Mouse (Mus musculus) frontal cortex, postnatal 36 days (tissue): ENCODE results near the gene Prkaa2.

Experiments used
- DNase-seq, 2 experiments: peaks; one replicate each; pipeline ENCODE4 v3.0.0; 2022; ENCODE audit warnings: low spot score in 2 of 2

Prkaa2 gene

DNA sequence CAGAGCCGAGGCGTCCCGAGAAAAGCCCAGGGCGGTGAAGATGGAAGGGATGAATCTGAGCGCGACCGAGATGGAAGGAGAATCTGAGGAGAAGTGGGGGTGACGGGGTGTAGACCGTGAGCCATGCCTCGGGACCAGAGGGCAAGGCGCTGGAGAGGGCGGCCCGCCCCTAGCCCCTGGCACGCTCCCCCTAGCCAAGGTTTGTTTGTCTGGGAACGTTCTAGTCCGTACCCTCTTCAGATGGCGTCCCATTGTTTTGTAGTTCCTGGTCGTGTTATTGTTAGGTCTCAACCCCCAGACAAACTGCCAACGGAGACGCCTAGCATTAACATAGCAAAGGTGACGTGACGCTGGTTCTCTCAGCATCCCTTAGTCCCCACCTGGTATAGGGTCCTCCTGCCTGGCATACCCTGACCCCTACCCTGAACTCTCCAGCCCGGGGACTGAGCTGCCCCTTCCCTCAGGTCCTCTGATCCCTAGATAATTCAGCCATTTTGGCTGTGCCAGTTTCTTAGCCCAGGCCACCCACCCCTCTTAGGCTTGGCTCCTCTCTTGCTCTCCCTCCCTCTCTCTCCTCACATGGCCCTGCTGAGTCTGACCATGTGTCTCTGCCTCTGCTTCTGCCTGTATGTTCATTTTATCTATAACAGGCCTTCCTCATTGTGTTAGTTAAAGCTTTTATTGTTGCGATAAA is 447 bp upstream of the Prkaa2 start:
- peak; percentile 66 to 72 for DNase-seq

DNA sequence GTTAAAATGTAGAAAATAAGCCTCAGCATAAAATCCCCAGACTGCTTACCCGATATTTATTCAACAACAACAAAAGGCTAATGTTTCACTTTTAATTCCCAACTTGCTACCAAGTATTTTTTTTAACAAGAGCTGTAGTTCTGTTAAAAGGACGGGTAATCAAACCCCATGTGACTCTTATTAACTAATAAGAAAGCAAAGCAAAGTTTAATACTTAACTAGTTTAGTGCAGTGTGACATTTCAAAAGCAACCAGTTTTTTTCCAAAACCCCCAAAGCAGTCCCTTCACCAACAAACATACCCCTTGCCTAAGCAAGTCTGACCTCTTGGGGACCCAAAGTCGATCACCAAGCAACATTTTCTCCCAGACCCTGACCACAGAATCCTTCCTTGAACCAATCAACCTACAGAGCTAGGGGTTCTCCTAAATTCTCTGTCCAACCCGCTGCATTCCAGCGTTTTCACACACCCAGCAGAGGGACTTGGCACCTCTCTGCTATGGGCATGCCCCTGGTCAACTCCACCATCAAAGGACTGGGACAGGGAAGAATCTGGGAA is 970 bp downstream of the Prkaa2 start:
- DNase-seq, result peak in 1 of 2 experiments; percentile 42

DNA sequence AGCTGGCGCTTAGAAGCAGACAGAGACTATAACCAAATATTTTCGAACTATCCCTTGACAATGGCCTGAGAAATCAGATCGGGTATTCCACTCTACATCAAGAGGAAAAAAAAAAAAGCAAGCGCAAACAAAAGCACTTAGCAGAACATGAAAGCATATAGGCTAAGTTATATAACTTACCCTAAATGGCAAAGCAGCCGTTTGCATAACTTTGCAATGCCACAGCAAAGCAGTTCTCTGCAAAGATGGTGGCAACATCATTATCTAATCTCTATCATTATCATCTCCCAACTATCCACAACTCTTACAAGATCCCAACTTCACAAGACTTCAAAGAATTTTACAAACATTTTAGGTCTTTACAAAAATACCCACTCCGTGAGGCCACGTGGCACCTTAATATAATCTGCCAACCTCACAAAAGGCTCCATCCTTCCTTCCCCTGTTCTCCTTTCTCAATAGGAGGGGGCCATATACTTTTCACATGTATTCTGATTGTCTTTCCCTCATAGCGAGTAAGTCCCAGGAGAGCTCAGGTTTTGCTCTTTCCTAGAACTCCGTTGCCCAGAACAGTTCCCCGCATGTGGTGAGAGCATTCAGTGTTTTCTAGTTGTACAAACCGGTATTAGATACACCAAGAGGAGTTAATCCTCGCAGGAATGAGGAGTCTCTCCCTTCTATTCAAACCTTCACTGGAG is 1.6 kb downstream of the Prkaa2 start:
- peak in 1 of 2 experiments; percentile 42 for DNase-seq

DNA sequence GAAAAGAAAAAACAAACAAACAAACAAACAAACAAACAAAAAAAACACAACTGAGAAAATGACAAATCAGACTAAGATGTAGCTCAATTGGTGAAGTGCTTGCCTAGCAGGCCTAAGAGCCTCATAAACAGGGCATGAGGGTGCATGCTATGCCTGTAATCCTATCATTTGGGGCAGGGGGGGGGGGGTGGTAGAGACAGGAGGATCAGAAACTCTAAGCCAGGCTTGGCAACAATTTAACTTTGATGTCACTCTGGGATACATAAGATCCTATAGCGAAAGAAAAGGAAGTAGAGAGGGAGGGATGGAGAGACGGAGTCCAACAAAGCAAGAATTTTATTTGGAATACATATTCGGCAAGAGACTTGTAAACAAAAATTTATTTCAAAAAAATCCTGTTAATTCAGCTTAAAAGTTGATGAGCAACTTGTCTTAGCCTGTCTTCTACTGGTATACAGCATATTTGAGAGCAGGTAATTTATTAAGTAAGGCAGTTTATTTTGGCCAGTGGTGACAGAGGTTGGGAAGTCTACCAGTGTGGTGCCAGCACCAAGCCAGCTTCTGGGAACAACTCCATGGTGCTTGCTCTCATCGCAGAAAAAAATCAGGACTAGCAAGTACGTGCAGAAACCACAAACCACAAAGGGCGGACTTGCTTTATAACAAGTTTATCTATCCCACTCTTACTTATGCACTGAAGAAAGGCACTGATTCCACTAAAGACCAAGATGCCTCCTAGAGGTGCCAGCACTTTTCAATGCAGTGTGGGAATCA is 5.4 kb downstream of the Prkaa2 start:
- no peak for DNase-seq

DNA sequence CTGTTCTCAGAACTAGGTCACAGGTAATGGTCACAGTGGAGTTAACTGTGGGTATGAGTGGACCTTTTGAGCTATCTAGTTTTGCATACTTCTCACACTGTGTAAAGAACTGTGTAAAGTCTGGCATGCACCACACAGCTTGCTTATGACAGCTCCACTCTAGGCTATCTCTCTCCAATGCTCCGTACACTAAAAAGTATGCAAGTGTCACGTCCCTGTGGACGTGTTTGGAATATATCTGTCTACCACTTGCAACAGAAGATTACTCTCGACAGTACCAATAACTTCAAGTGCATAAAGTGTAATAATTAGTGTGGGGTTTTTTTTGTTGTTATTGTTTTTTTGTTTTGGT is 8.4 kb downstream of the Prkaa2 start:
- no peak for DNase-seq

DNA sequence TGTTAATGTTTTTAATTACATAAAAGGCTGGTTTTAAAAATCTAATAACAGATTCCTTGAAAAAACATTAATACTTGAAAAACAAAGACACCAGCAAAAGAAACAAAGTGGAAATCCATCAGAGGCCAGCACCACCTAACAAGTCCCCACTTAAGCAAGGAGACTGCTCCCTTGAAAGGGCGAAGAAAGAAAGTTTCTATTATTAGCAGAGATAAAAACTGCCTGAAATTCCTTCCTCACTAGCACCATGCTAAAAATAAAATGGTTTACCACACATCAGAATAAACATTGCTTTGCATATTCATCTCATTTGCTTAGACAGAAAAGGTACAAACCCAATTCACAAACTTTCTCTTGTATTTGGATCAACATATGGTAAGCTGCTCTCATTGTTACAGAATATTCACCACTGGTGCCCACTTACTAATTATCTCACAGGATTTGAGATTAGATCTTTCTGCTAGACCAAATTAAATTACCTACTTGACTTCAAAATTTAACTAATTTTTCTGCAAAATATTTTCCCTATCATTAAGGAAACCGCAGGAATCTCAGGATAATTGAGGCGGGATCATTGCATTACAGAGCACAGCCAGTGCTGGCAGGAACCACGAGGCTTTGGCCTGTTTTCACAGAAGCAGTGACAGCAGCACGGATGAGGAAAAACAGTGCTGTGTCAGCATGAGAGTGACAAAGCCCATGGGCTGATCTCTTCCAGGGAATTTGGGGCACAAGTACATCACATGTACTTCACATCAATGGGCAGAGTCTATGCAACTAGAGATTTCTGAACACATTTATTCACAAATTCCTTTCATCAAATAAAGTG is 9.0 kb downstream of the Prkaa2 start:
- no peak for DNase-seq

DNA sequence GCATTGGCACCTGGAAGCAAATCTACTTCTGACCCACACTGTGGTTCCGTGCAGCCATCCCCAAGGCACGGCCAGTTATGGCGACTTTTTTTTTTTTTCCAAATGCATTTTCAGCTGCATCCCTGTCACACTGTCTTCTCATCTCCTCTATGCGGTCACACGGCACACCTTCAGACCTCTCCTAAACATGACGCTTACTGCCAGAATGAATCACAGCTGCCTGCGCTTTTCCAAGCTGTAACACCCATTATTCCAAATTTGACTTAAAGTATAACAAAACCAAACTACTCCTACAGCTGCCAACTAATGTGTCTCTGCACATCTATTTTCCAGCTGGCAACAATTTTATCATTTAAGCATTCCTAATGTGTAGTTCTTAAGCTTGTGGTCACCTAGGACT is 11.0 kb downstream of the Prkaa2 start:
- DNase-seq, result no peak

DNA sequence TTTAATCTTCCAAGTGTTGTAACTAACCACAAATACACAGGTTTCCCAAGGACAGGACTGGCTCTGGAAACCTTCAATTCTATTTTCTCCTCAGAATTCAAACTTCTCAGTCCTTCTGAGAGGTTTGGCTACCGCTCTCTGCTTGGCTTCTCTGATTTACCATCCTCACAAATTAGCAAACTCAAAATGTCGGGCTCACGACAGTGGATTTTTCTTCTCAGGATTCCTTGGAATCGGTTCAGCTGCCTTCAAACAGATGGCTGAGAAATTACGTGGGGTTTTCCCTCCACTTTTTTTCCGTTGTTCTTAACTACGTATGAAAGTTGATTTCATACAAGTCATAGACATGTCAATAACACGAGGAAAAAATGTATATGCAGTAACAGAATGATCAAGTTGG is 11.5 kb downstream of the Prkaa2 start:
- peak in 1 of 2 experiments; percentile 49 for DNase-seq

DNA sequence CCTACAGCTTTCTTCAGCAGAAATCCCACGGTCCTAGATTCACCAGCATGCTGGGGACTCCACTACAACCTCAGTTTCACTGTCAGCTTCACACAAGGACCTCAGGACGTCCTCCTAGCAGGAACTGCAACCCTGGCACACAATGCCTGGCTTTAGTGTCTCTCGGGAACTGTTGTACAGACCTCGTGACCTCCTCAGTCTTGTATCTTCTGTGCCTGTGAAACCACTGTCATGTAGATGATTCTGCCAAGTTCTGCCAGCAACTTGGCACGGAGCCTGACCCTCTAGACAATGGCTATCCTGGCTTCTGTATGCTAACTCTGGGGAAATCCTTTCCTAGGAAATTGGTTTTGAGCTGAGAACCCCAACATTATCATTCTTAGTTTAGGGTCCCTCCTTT is 14.4 kb downstream of the Prkaa2 start:
- no peak for DNase-seq

DNA sequence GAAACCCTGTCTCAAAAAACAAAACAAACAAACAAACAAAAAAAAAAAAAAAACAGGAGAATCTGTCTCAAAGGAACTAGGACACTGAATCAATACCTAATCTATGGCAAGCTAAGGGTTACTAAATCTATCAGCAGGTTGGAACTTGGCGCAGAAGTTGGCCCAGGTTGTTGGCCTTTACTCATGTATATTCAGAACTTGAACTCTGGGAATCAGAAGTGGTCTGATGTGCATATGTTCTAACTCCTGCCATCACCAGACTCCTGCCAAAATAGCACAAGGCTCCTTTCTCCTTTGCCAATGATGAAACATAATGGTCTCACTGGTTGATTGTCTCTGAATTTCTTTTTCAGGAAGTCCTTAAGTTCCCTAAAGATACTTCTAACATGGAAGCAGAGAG is 15.7 kb downstream of the Prkaa2 start:
- DNase-seq, result no peak

DNA sequence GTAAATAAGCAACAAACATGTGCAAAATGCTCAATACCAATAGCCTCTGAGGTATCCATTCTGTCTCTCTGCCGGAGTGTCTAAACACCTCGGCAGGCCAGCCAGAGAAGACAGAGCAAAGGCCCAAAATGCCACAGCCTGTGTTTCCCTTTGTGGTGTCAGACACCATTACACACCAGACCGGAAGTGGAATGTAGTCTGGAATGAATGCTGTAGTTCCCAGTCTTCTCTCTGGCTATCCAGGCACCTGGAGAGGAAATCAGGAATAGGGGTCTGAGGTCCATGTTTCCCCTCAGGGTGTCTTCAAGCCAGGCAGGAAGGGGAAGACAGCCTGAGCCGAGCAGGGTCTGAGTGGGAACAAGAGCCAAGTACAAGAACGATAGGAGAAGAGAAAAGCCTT is 19.3 kb downstream of the Prkaa2 start:
- no peak for DNase-seq

DNA sequence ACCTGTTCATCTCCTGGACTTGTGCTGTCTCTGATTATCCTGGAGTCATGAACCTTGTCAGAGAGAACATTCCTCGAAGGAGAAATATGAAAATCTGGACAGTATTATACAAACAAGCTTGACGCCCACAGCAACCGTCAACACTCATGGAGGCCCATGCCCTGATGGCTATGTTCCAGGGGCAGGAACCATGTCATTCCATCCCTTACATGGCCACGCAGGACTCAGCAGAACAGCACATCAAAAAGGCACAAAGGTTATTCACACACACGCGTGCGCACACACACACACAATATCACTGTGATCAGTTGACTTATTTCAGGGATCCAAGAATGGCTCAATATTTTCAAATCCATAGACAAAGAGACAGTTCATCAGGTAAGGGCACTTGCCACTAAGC is 20.3 kb downstream of the Prkaa2 start:
- no peak for DNase-seq

DNA sequence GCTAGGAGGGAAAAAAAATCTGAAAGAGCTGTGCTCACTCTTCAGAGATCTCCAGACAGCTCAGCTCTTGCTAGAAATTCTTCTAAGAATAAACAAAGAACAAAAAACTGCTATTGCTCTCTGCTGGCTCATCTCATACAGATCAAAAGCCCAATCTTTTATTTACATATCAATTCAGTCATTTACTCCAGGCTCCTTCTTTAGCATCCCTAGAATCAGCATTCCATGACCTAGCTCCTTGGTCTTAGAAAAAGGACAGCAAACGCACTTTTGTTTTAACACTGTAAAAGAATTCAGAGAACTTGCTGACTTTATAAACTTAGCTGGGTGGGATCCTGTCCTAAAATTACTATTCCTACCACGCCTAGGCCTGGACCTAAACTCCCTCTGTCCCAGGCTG is 21.0 kb downstream of the Prkaa2 start:
- no peak for DNase-seq

DNA sequence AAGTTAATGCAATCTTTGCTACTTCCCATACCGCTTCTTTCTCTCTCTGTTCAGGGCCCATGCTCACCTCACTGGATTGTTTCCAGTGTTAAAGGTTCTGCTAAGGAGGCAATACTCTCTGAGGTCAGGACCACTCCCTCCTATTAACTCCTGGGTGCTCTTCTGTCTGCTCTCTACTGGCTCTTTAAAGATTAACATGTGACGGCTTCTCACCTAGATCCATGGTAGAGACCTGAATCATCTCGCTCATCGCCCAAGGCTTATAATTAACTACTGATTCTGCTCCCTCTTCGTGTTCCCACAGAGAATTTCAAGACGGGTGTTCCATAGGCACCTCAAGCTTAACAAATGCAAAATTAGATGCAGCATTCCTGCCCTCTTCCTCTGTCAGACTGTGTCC is 33.5 kb downstream of the Prkaa2 start:
- no peak for DNase-seq

DNA sequence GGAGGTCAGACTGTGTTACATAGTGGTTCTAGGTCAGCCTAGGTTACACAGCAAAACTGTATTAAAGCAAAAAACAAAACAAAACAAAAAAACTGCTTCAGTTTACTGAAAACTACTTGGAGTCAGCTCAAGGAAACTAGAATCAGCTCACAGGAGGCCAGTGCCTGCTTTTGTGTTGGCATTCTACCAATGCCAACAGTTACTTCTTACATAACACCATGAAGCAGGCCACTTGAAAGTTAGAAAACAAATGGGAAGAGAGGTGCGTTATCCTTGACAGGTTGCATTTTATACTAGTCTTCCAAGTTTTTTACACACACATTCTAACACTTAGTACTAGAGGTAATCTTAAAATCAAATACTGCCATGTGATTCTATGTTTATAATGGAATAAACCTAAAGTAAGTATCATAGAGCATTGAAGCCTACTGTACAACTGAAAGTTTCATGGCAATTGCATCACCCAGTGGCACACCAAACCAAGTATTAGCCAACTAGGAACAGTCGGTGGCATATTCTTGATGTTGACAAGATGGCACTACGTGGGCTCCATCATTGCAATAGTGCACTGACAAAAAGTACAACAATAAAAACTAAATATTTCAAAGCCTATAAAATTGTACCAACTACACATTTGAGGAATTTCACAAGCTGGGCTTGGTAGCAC is 37.8 kb downstream of the Prkaa2 start:
- no peak for DNase-seq

DNA sequence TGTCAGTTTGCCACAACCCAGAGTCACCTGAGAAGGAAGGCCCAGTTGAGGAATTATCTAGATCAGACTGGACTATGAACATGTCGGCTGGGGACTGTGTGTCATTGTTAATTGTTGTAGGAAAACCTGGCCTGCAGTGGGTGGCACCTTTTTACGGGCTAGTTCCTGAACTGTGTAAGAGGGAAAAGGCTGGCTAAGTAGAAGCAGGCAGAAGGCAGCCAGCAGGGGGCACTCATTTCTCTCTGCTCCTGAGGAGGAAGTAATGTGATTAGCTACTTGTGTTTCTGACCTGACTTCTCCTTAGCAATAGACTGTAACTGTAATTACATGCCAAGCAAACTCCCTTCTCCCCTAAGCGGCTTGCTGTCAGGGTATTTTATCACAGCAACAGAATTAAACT is 38.7 kb downstream of the Prkaa2 start:
- DNase-seq, result peak; percentile 69 to 77

DNA sequence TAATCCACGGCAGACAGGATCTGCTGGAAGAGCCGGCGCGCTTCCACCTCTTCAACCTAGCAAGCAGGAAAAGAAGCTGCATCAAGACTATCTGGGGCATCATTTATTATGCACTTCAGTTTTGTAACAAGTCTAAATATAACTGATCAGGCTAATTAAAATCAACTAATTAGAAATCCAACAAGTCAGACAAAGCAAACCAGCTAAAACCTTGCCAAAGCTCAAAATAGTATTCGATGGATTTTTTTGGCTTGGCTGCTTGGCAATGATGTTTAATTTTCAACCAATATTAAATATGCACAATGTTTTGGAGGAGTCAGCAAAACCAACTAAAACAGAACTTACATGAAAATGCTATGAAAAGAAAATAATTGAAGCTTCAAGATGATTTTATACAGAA is 58.4 kb downstream of the Prkaa2 start:
- no peak for DNase-seq

DNA sequence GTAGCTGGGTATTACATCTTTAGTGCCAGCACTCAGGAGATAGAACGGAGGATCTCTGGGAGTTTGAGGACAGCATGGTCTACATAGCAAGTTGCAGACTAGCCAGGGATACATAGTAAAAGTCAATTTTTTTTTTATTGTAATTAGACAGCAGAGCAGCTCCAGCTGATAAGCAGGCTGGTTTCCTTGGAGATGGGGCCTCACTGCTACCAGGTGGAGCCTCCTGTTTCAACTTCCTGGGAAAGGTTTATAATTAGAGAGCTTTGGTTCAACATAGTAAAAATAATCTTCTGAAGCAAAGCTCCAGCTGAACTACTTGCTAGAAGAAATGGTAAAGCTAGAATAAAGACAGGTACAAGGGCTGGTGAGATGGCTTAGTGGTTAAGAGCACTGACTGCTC is 59.6 kb downstream of the Prkaa2 start:
- DNase-seq, result no peak

DNA sequence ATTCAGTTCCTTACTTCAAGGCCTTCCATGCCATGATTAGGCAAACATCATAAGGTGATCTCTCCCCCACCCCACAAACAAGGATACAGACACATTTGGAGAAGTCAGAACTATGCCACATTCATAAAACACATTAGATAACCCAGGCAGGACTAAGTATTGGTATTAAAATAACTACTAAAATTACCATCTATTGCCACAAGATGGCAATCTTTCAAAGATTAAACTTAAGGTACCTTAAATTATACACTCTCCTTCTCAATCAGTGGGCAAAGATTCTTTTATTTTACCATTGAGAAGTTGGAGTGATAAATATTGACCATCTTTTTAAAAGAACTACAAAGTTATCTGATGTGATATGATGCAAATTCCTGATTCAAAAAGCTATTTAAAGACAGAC is 75.4 kb downstream of the Prkaa2 start:
- no peak for DNase-seq

DNA sequence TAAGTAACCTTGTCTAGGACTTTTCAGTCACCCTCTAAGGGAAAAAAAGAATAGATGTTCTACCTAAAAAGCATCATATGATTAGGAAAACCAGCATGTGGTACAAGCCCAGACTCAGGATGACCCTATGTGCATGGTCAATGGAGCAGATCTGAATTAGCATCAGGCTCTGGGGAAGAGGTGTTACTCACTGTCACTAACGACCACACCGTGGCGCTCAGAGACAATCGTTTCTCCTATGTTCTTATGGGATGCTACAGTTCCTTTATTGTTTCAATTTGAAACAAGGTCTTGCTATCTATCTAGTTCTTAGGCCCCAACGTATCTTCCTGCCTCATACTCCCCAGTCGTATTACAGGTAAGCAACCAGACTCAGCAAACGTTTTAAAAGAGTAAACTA is 76.5 kb downstream of the Prkaa2 start:
- DNase-seq, result no peak

DNA sequence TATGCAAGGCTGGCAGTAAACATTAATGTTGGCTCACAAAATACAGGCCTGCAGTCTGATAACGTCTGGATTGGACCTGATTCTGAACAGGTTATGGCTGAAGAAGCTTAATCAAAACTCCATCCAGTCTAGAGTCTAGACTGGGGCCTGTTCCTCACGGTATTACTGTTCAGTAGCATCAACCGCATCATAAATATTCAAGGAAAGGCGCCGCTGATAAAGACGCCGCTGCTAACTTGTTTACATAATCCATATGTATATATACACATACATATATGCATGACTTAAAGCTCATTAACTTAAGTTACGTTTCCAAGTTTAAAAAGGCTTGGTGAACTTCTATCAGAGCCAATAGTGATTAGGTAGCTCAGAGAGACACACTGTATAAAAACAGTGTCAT is 78.6 kb downstream of the Prkaa2 start:
- no peak for DNase-seq
